In genomic region chr5:129909147-129909546, GRCm38 (mm10) we compare ENCODE assay signal across 8 mouse cellular contexts. TPM values are rescaled to one million over a fixed set of nuclear protein-coding genes. Genes with fewer than 3 reads are reported as not detected.
DNase-seq lines count a peak whose midpoint lies in the region; ATAC-seq and TF ChIP-seq lines count a peak whose summit lies in the region.

No protein-coding gene starts in this region.

- no peak for DNase-seq in testis, postnatal 14 days (ENCODE audit: low spot score)
- DNase-seq in stomach, postnatal 0 days (ENCODE audit: low spot score), result no peak
- no peak for DNase-seq in ovary, postnatal 36 days (ENCODE audit: low spot score)
- no peak for DNase-seq in urinary bladder, postnatal 25 days (ENCODE audit: low spot score)

- no peak for ATAC-seq in erythroblast, adult 5-6 weeks (replicated peaks; ENCODE audit: low FRiP score, poor library complexity, severe bottlenecking)
- ATAC-seq in limb, embryonic 15.5 days (ENCODE audit: insufficient number of reproducible peaks, low FRiP score, low TSS enrichment, low read depth), result no peak
- no peak for ATAC-seq in stomach, postnatal 0 days (ENCODE audit: low FRiP score, low TSS enrichment)

- H3K4me2 ChIP-seq in limb, embryonic 15.5 days, result peak overlapping the region; percentile 91
- peak overlapping the region; percentile 95 for H3K4me2 ChIP-seq in stomach, postnatal 0 days (replicated peaks; ENCODE audit: low read depth)

- TF ChIP-seq POLR2A in testis, adult 2 months (IDR thresholded peaks at IDR 0.05; ENCODE audit: control insufficient read depth, low read depth, low read length), result no peak

- peak overlapping the region; percentile 91 for H3K27ac ChIP-seq in testis, adult 2 months (ENCODE audit: control insufficient read depth, insufficient read depth, low read depth, low read length)
- H3K27ac ChIP-seq in limb, embryonic 15.5 days, result no peak overlapping the region
- no peak overlapping the region for H3K27ac ChIP-seq in stomach, postnatal 0 days (replicated peaks)

- H3K9me3 ChIP-seq in erythroblast, embryonic 14.5 days (ENCODE audit: control insufficient read depth, low read length), result no peaks in the 10 kb centered on the region
- H3K9me3 ChIP-seq in limb, embryonic 15.5 days, result no peaks in the 10 kb centered on the region
- no peaks in the 10 kb centered on the region for H3K9me3 ChIP-seq in stomach, postnatal 0 days (ENCODE audit: control insufficient read depth, low read length)

- peak overlapping the region; percentile 81 for H3K4me3 ChIP-seq in erythroblast, embryonic 14.5 days (replicated peaks)
- peak overlapping the region; percentile 96 for H3K4me3 ChIP-seq in testis, adult 2 months (ENCODE audit: control insufficient read depth, low read depth, low read length)
- H3K4me3 ChIP-seq in limb, embryonic 15.5 days, result peak overlapping the region; percentile 79
- H3K4me3 ChIP-seq in stomach, postnatal 0 days (ENCODE audit: low read depth, low read length), result peak overlapping the region; percentile 58

- peaks cover 17% of the 10 kb centered on the region for H3K27me3 ChIP-seq in erythroblast, embryonic 14.5 days (ENCODE audit: control insufficient read depth)
- H3K27me3 ChIP-seq in testis, adult 2 months (ENCODE audit: control insufficient read depth, insufficient read depth, low read length), result no peaks in the 10 kb centered on the region
- no peaks in the 10 kb centered on the region for H3K27me3 ChIP-seq in limb, embryonic 15.5 days
- H3K27me3 ChIP-seq in stomach, postnatal 0 days (ENCODE audit: control insufficient read depth, insufficient read depth, low read length), result no peaks in the 10 kb centered on the region

- H3K36me3 ChIP-seq in erythroblast, embryonic 14.5 days (ENCODE audit: control insufficient read depth), result no peaks in the 10 kb centered on the region
- no peaks in the 10 kb centered on the region for H3K36me3 ChIP-seq in testis, adult 2 months (ENCODE audit: control insufficient read depth, insufficient read depth, low read length)
- no peaks in the 10 kb centered on the region for H3K36me3 ChIP-seq in limb, embryonic 15.5 days
- H3K36me3 ChIP-seq in stomach, postnatal 0 days (ENCODE audit: control insufficient read depth, insufficient read depth, low read length), result no peaks in the 10 kb centered on the region

- no peak for TF ChIP-seq EP300 in stomach, postnatal 0 days (optimal IDR thresholded peaks at IDR 0.05)

- TF ChIP-seq CTCF in testis, adult 2 months (IDR thresholded peaks at IDR 0.05; ENCODE audit: control insufficient read depth, insufficient read depth, insufficient replicate concordance, low read depth, low read length), result no peak
- TF ChIP-seq CTCF in stomach, postnatal 0 days (IDR thresholded peaks at IDR 0.05; ENCODE audit: low read depth), result no peak

- 65% methylated on average over 9 of the region's 9 CpGs for WGBS in limb, embryonic 15.5 days
- 63% methylated on average over 9 of the region's 9 CpGs for WGBS in stomach, postnatal 0 days

- peaks cover 26% of the 10 kb centered on the region for H3K4me1 ChIP-seq in erythroblast, embryonic 14.5 days (ENCODE audit: control insufficient read depth)
- H3K4me1 ChIP-seq in testis, adult 2 months (ENCODE audit: control insufficient read depth, insufficient read depth, low read length), result peaks cover 3% of the 10 kb centered on the region
- peaks cover 9% of the 10 kb centered on the region for H3K4me1 ChIP-seq in limb, embryonic 15.5 days
- 0 out of 2 replicates have a peak, but pooled peaks cover 2% of the 10 kb centered on the region for H3K4me1 ChIP-seq in stomach, postnatal 0 days (replicated peaks; ENCODE audit: control insufficient read depth, insufficient read depth)

- H3K9ac ChIP-seq in limb, embryonic 15.5 days, result 0 out of 2 replicates have a peak overlapping the region, but pooled peaks have one; percentile 8
- H3K9ac ChIP-seq in stomach, postnatal 0 days (ENCODE audit: low read length), result peak overlapping the region; percentile 74

RNA-seq across cellular contexts. Expression of gene Nupr1l, which starts 0.8 kb away (rescaled TPM):
- polyA plus RNA-seq in erythroblast, embryonic 14.5 days (2012), result not detected in 2 replicates
- not detected in 2 replicates for total RNA-seq in erythroblast, adult 5-6 weeks (2015; ENCODE audit: low replicate concordance)
- not detected in 2 replicates for total RNA-seq in erythroblast, adult 5-6 weeks (2017; ENCODE audit: low replicate concordance)
- 777 and 877 TPM in 2 replicates for polyA plus RNA-seq in testis, adult 2 months (2012; rRNA removed)
- 3.1 and 3.6 TPM in 2 replicates for polyA plus RNA-seq in limb, embryonic 15.5 days (2015; fragmentation: Nextera tagmentation; extraction: Ambion mirVana)
- 2.2 and 3.0 TPM in 2 replicates for polyA plus RNA-seq in stomach, postnatal 0 days (2015; fragmentation: Nextera tagmentation; extraction: Ambion mirVana)

RNA-seq across cellular contexts. Expression of gene Phkg1, which starts 10.8 kb away (rescaled TPM):
- polyA plus RNA-seq in erythroblast, embryonic 14.5 days (2012), result not detected in 2 replicates
- not detected in 2 replicates for total RNA-seq in erythroblast, adult 5-6 weeks (2015; ENCODE audit: low replicate concordance)
- not detected in 2 replicates for total RNA-seq in erythroblast, adult 5-6 weeks (2017; ENCODE audit: low replicate concordance)
- polyA plus RNA-seq in testis, adult 2 months (2012; rRNA removed), result 0.20 and 0.35 TPM in 2 replicates
- polyA plus RNA-seq in limb, embryonic 15.5 days (2015; fragmentation: Nextera tagmentation; extraction: Ambion mirVana), result 0.32 and 1.7 TPM in 2 replicates
- 0.08 and 0.25 TPM in 2 replicates for polyA plus RNA-seq in stomach, postnatal 0 days (2015; fragmentation: Nextera tagmentation; extraction: Ambion mirVana)

RNA-seq across cellular contexts. Expression of gene Zbed5, which starts 13.6 kb away (rescaled TPM):
- 0.04 TPM in 1 of 2 replicates, not detected in the other for polyA plus RNA-seq in erythroblast, embryonic 14.5 days (2012)
- total RNA-seq in erythroblast, adult 5-6 weeks (2015; ENCODE audit: low replicate concordance), result 1.3 TPM in 1 of 2 replicates, not detected in the other
- total RNA-seq in erythroblast, adult 5-6 weeks (2017; ENCODE audit: low replicate concordance), result 0.68 TPM in 1 of 2 replicates, not detected in the other
- polyA plus RNA-seq in testis, adult 2 months (2012; rRNA removed), result 4.6 and 5.4 TPM in 2 replicates
- polyA plus RNA-seq in limb, embryonic 15.5 days (2015; fragmentation: Nextera tagmentation; extraction: Ambion mirVana), result 6.2 and 7.4 TPM in 2 replicates
- 1.8 and 2.6 TPM in 2 replicates for polyA plus RNA-seq in stomach, postnatal 0 days (2015; fragmentation: Nextera tagmentation; extraction: Ambion mirVana)

RNA-seq across cellular contexts. Expression of gene Chchd2, which starts 21.9 kb away (rescaled TPM):
- polyA plus RNA-seq in erythroblast, embryonic 14.5 days (2012), result 80.6 and 90.6 TPM in 2 replicates
- 105 and 122 TPM in 2 replicates for total RNA-seq in erythroblast, adult 5-6 weeks (2015; ENCODE audit: low replicate concordance)
- 41.2 and 119 TPM in 2 replicates for total RNA-seq in erythroblast, adult 5-6 weeks (2017; ENCODE audit: low replicate concordance)
- polyA plus RNA-seq in testis, adult 2 months (2012; rRNA removed), result 239 and 241 TPM in 2 replicates
- 814 and 824 TPM in 2 replicates for polyA plus RNA-seq in limb, embryonic 15.5 days (2015; fragmentation: Nextera tagmentation; extraction: Ambion mirVana)
- 906 and 964 TPM in 2 replicates for polyA plus RNA-seq in stomach, postnatal 0 days (2015; fragmentation: Nextera tagmentation; extraction: Ambion mirVana)

RNA-seq across cellular contexts. Expression of gene Vkorc1l1, which starts 32.6 kb away (rescaled TPM):
- polyA plus RNA-seq in erythroblast, embryonic 14.5 days (2012), result 0.92 and 1.9 TPM in 2 replicates
- total RNA-seq in erythroblast, adult 5-6 weeks (2015; ENCODE audit: low replicate concordance), result 39.8 and 49.3 TPM in 2 replicates
- total RNA-seq in erythroblast, adult 5-6 weeks (2017; ENCODE audit: low replicate concordance), result 27.2 and 30.7 TPM in 2 replicates
- polyA plus RNA-seq in testis, adult 2 months (2012; rRNA removed), result 12.2 and 19.9 TPM in 2 replicates
- polyA plus RNA-seq in limb, embryonic 15.5 days (2015; fragmentation: Nextera tagmentation; extraction: Ambion mirVana), result 21.2 and 28.5 TPM in 2 replicates
- 24.1 TPM in 2 replicates for polyA plus RNA-seq in stomach, postnatal 0 days (2015; fragmentation: Nextera tagmentation; extraction: Ambion mirVana)

Comparison
In these comparisons a context has a peak if more than half of its experiments do, and no peak if none do; other contexts are left out.
1. RNA of gene Nupr1l, which starts 0.8 kb away (polyA plus RNA-seq): 777 to 877 TPM in testis, adult 2 months; 3.1 to 3.6 TPM in limb, embryonic 15.5 days, 2.2 to 3.0 TPM in stomach, postnatal 0 days and not detected in erythroblast, embryonic 14.5 days; every median in the first group is over 100 times any median in the second.
2. Peak in every context shown above with its lines, with median percentiles within 50 percentile points of each other: H3K4me3 ChIP-seq.